Mouse (Mus musculus) kidney, adult 2 months (tissue): ENCODE results near the gene Carns1. TPM values are rescaled to one million over a fixed set of nuclear protein-coding genes. Genes with fewer than 3 reads are reported as not detected.

Experiments used
- DNase-seq: peaks from one replicate; pipeline ENCODE4 v3.0.0; 2021
- H3K27ac ChIP-seq: fragments of 200-500 bp; 2 replicates; pipeline ENCODE4 v1.5.1; 2012; ENCODE audit warnings: low read depth, low read length, control low read depth, inconsistent platforms; ENCODE audit not compliant: insufficient read depth
- H3K27me3 ChIP-seq: fragments of 200-500 bp; replicated peaks from 2 replicates; pipeline ENCODE4 v1.6.1; 2012; ENCODE audit warnings: mild to moderate bottlenecking, moderate library complexity, low read length, inconsistent platforms; ENCODE audit not compliant: control insufficient read depth, insufficient read depth
- H3K36me3 ChIP-seq: fragments of 200-500 bp; 2 replicates; pipeline ENCODE4 v1.6.1; 2012; ENCODE audit warnings: mild to moderate bottlenecking, moderate library complexity, low read length, inconsistent platforms; ENCODE audit not compliant: control insufficient read depth, insufficient read depth
- H3K4me1 ChIP-seq: fragments of 200-500 bp; 2 replicates; pipeline ENCODE4 v1.6.1; 2011; ENCODE audit warnings: low read length; ENCODE audit not compliant: control insufficient read depth, insufficient read depth
- H3K4me3 ChIP-seq: fragments of 200-500 bp; 2 replicates; pipeline ENCODE4 v1.5.1; 2011; ENCODE audit warnings: mild to moderate bottlenecking, low read depth, low read length, control low read depth; ENCODE audit not compliant: insufficient read depth
- CTCF ChIP-seq: fragments of 200-500 bp; conservative IDR thresholded peaks from 2 replicates; pipeline ENCODE4 v1.5.1; 2011; ENCODE audit warnings: low read depth, mild to moderate bottlenecking, control low read depth, low read length, moderate library complexity, mixed read lengths; ENCODE audit not compliant: insufficient read depth, insufficient read length
- POLR2A ChIP-seq: fragments of 200-500 bp; IDR thresholded peaks from one replicate; pipeline ENCODE4 v1.6.1; 2011; ENCODE audit warnings: low read depth, low read length, control low read depth
- WGBS: fragments of 180-500 bp; shearing (Covaris S2); methylation state at CpG from one replicate; pipeline ENCODE4 v1.1.7; 2018; 5-methylcytosine and 5-hydroxymethylcytosine counted together
- polyA plus RNA-seq: library from polyadenylated mRNA; depleted of rRNA; stranded (reverse); fragments of >200 nt; gene quantifications from 2 replicates; pipeline ENCODE4 v1.2.3, GENCODE M21; 2012

Gene Carns1
- polyA plus RNA-seq, 1 experiment = 3.8 TPM

DNA sequence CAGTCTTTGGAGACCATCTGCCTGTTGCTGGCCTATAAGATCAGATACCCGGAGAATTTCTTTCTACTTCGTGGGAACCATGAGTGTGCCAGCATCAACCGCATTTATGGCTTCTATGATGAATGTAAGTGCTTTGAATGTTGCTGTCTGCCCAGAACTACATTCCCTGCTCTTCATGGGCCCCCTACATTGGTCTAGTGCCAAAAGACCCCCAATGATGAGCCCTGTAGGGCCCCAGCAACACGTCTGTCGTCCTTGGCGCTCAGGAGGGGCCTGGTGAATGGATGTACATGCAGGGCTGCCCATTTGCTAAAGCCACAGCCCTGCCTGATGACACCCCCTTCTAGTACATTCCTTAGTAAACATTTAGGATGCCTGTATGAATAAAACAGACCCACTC lies 17.9 kb upstream of the Carns1 start:
- no peaks in the 10 kb centered on the region for H3K27me3 ChIP-seq
- TF ChIP-seq POLR2A = no peak
- no peak for TF ChIP-seq CTCF
- peaks cover 2% of the 10 kb centered on the region; the same call in 1 of the 2 replicates for H3K36me3 ChIP-seq
- peaks cover 11% of the 10 kb centered on the region; the same call in 1 of the 2 replicates for H3K4me1 ChIP-seq
- no peak overlapping the region for H3K27ac ChIP-seq
- WGBS = 46% methylated on average over 6 of the region's 6 CpGs
- peak overlapping the region; percentile 99 for H3K4me3 ChIP-seq
- DNase-seq = no peak

DNA sequence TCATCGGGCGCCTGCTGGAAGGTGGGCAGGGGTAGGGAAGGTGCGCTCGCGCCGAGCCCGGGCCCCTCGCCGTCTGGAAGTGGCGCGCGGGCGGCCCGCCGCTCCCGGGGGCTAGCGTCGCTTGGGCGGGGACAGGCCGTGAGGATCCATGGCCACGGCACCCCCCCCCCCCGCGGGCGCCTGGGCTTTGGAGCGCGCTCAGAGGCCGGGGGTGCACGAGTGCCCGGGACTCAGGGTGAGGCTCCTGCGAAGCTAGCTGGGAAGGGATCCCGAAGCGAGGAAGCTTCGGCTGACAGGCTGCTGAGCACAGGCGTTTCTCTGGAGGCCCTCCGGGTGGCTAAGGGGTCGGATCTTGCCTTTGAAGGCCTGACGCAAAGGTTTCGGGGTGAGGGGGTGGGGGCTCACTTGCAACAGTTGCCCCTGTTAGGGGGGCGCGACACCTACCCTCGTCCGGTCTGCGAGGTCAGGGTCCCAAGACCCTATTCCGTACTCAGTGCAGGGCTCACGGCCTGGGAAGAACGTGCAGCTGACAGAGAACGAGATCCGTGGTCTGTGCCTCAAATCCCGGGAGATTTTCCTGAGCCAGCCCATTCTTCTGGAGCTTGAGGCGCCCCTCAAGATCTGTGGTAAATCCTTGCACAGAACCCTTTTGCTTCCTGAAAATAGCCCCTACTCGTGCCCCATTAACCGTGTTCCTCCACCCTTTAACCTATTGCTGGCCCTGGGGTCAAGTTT lies 17.1 kb upstream of the Carns1 start:
- TF ChIP-seq CTCF = no peak
- no peak for TF ChIP-seq POLR2A
- peaks cover 2% of the 10 kb centered on the region; the same call in 1 of the 2 replicates for H3K36me3 ChIP-seq
- peak overlapping the region; percentile 99 for H3K4me3 ChIP-seq
- H3K4me1 ChIP-seq = peaks cover 11% of the 10 kb centered on the region; the same call in 1 of the 2 replicates
- H3K27ac ChIP-seq = peak overlapping the region; percentile 93
- no peak for DNase-seq
- no peaks in the 10 kb centered on the region for H3K27me3 ChIP-seq
- WGBS = under 1% methylated on average over 38 of the region's 52 CpGs

DNA sequence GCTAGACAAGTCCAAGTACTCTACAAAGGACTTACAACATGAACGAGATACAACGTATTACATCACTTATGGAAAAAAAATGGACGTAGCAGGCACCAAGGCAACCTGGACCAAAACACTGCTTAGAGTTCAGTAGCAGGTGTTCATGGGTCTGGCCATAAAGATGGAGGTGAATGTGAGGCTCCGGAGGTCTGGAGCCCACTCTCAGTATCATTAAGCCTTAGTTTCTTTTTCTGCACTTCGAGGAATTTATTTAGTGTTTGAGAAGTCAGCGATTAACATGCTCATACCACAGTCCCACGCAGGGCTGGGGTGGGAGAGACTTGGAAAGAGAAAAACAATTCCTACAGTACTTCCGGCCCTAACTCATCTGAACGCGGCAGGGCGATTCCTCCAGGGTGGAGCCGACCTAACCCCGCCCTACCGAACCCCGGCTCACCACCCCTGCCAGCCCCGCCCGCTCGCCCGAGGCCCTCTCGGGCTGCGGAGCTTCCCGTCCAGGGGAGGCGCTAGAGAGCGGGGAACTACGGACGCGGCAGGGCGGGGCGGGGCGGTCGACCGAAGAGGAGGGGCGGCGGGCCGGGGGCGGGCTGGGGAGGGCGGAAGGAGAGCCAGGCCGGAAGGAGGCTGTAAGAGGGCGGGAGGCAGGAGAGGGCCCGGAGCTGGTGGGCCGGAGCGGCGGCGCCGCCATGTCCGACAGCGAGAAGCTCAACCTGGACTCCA lies 16.4 kb upstream of the Carns1 start, which contains the start of gene Ppp1ca:
Gene Ppp1ca, plus strand, starts transcription at position 538 of the 723 bp plus-strand sequence.
- peak; percentile 60 for TF ChIP-seq CTCF
- peak; percentile 65 for TF ChIP-seq POLR2A
- 3% methylated on average over 44 of the region's 47 CpGs for WGBS
- DNase-seq = peak; percentile 97
- Histone ChIP-seq H3K27me3 (no peaks in the 10 kb centered on the region), H3K36me3 (peaks cover 2% of the 10 kb centered on the region; the same call in 1 of the 2 replicates), H3K4me3 (peak within 1 kb of the TSS; percentile 99), H3K27ac (peak within 1 kb of the TSS; percentile 93), H3K4me1 (peaks cover 11% of the 10 kb centered on the region; the same call in 1 of the 2 replicates)

DNA sequence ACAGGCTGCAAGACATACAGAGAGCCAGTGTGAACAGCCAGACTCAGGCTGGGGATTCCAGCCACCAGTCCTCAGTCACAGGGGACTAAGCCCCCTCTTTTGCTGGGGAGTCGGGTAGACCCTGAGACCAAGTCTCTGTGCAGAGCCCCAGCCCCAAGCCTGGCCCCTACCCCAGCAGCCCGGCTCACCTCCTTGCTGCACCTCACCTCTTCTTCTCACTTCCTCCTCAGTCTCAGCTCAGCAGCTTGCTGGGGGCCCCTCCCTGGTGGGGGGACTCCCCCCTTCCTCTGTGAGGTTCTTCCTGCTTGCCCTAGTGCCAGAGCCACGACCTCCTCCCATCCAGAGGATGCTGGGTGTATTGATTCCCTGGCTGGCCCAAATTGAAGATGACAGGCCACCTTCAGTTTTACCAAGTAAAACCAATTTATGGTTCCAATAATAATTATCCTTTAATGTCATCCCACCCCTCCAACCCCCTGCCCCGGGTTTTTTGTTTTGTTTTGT lies 15.6 kb upstream of the Carns1 start, which contains the start of gene Tbc1d10c:
Gene Tbc1d10c, minus strand, starts transcription at position 454 of the 504 bp plus-strand sequence.
- peak within 1 kb of the TSS; percentile 99 for H3K4me3 ChIP-seq
- no peaks in the 10 kb centered on the region for H3K27me3 ChIP-seq
- peaks cover 2% of the 10 kb centered on the region; the same call in 1 of the 2 replicates for H3K36me3 ChIP-seq
- TF ChIP-seq POLR2A (no peak), CTCF (no peak)
- DNase-seq = no peak
- 41% methylated on average over 4 of the region's 4 CpGs for WGBS
- H3K27ac ChIP-seq = peak within 1 kb of the TSS; percentile 93
- peaks cover 11% of the 10 kb centered on the region; the same call in 1 of the 2 replicates for H3K4me1 ChIP-seq

DNA sequence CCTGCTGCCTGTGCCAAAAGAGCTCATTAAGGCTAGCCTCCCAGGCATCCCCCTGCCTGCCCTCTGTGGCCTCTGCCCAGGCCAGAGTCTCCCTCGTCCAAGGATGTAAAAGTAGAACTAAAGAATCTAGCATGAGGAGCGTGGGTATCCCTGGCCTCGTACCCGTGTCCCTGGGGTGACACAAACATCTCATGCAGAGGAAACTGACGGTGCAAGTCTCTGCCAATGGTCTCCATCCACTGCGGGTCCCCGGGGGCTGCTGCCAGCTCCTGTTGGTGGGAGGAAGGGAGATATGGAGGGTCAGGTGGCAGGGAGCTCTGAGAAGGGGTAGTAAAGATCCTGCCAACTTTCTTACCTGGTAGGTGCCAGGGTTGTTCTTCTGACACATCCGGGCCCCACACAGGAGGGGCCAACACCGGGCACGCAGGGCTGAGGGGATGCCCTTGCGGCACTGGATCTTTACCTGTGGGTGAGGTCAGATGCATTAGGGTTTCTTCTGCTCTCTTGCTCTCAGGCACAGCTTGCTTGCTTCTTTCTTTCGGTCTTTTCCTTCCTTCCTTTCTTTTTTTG lies 13.9 kb upstream of the Carns1 start:
- no peak overlapping the region for H3K4me3 ChIP-seq
- no peaks in the 10 kb centered on the region for H3K36me3 ChIP-seq
- H3K27ac ChIP-seq = no peak overlapping the region
- TF ChIP-seq CTCF (no peak), POLR2A (no peak)
- no peak for DNase-seq
- no peaks in the 10 kb centered on the region for H3K27me3 ChIP-seq
- WGBS = 86% methylated on average over 12 of the region's 12 CpGs
- peaks cover 11% of the 10 kb centered on the region; the same call in 1 of the 2 replicates for H3K4me1 ChIP-seq

DNA sequence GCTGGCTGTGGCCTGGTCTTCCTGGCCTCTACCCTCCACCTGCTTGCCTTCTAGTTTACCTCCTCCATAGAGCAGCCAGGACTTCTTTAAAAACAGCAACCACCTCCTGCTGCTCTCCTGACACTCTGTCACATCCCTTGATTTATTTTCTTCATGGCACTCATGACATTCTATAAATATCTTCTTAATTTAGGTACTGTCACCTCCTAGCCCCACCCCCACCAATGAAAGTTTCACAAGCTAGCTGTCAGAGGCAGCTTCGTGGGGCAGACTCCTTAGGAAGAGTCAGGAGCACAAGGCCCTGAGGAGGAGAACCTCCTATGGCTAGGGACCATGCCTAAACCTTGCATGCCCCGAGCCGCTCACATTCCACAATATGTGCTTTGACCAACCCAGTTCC lies 12.0 kb upstream of the Carns1 start:
- Histone ChIP-seq H3K27ac (no peak overlapping the region), H3K27me3 (no peaks in the 10 kb centered on the region), H3K36me3 (no peaks in the 10 kb centered on the region), H3K4me3 (no peak overlapping the region), H3K4me1 (peaks cover 4% of the 10 kb centered on the region; the same call in 1 of the 2 replicates)
- no peak for DNase-seq
- 78% methylated on average over 3 of the region's 3 CpGs for WGBS
- TF ChIP-seq POLR2A (no peak), CTCF (no peak)
